Mouse (Mus musculus): Measurements from ENCODE around the gene Cox8b.

DNA sequence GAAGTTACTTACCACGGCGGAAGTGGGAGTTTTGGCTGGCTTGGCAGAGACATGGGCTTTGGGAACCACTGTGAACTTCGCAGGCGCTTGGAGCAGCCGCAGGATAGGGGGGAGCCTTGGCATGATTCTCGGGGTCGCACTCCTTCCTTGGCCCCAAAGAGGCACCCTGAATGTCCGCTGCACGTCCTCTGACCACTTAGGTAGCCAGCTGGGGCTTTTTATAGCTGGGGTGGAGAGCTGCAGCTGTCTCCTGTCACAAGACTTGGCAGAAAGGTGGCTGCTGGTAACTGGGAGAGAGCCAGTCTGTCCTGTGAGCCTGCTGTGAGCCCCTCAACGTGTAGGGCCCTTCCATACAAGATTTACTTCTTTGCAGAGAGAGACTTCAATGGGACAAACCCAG is at the start of gene Cox8b:
- TF ChIP-seq CTCF (IDR thresholded peaks at IDR 0.05; ENCODE audit: borderline replicate concordance, control insufficient read depth, extremely low read depth, insufficient read depth, low read length, poor library complexity) (no peak), POLR2A (IDR thresholded peaks at IDR 0.05; ENCODE audit: control insufficient read depth, extremely low read depth, insufficient read depth, low read length, poor library complexity) (no peak)

All from thymus, adult 2 months (tissue).